Mouse (Mus musculus): Measurements from ENCODE around the gene Nadk. TPM values are rescaled to one million over a fixed set of nuclear protein-coding genes. Genes with fewer than 3 reads are reported as not detected.

Gene Nadk
- polyA plus RNA-seq, 1 experiment from 2014 or later, result 84.5 TPM

- no peaks in the 10 kb centered on the region for H3K27me3 ChIP-seq
Measured at GRCm38 (mm10) chr4:155573155-155573554, 11.0 kb downstream of the Nadk start.

GRCm38 (mm10) chr4:155573876-155574275 is 11.7 kb downstream of the Nadk start:
- no peak overlapping the region for H3K9ac ChIP-seq
- 96% methylated on average over 9 of the region's 9 CpGs for WGBS

More at GRCm38 (mm10) chr4:155573155-155573554, 11.0 kb downstream of the Nadk start:
- H3K36me3 ChIP-seq, result peaks cover 20% of the 10 kb centered on the region
- H3K4me3 ChIP-seq, result no peak overlapping the region
- no peaks in the 10 kb centered on the region for H3K9me3 ChIP-seq
- no peak overlapping the region for H3K27ac ChIP-seq
- H3K4me1 ChIP-seq (replicated peaks), result 0 out of 2 replicates have a peak, but pooled peaks cover 4% of the 10 kb centered on the region
- WGBS, result 97% methylated on average over 2 of the region's 2 CpGs
- H3K9ac ChIP-seq, result no peak overlapping the region
- H3K4me2 ChIP-seq, result no peak overlapping the region
- ATAC-seq (ENCODE audit: low FRiP score), result no peak

GRCm38 (mm10) chr4:155574931-155575330 is 12.8 kb downstream of the Nadk start:
- Histone ChIP-seq H3K27me3 (no peaks in the 10 kb centered on the region), H3K9ac (no peak overlapping the region), H3K27ac (no peak overlapping the region), H3K4me2 (no peak overlapping the region), H3K4me3 (no peak overlapping the region), H3K9me3 (no peaks in the 10 kb centered on the region), H3K4me1 (replicated peaks) (0 out of 2 replicates have a peak, but pooled peaks cover 4% of the 10 kb centered on the region), H3K36me3 (peaks cover 38% of the 10 kb centered on the region)
- no peak for ATAC-seq (ENCODE audit: low FRiP score)
- 89% methylated on average over 11 of the region's 11 CpGs for WGBS

More at GRCm38 (mm10) chr4:155573876-155574275, 11.7 kb downstream of the Nadk start:
- Histone ChIP-seq H3K27me3 (no peaks in the 10 kb centered on the region), H3K4me3 (no peak overlapping the region), H3K4me1 (replicated peaks) (0 out of 2 replicates have a peak, but pooled peaks cover 4% of the 10 kb centered on the region), H3K27ac (no peak overlapping the region), H3K4me2 (no peak overlapping the region), H3K36me3 (peaks cover 27% of the 10 kb centered on the region), H3K9me3 (no peaks in the 10 kb centered on the region)
- no peak for ATAC-seq (ENCODE audit: low FRiP score)

GRCm38 (mm10) chr4:155575521-155575920 is 13.3 kb downstream of the Nadk start:
- Histone ChIP-seq H3K4me3 (no peak overlapping the region), H3K9ac (no peak overlapping the region), H3K9me3 (no peaks in the 10 kb centered on the region), H3K27me3 (no peaks in the 10 kb centered on the region), H3K36me3 (peaks cover 41% of the 10 kb centered on the region), H3K27ac (no peak overlapping the region), H3K4me1 (replicated peaks) (0 out of 2 replicates have a peak, but pooled peaks cover 4% of the 10 kb centered on the region), H3K4me2 (no peak overlapping the region)
- WGBS, result 81% methylated on average over 8 of the region's 8 CpGs
- ATAC-seq (ENCODE audit: low FRiP score), result no peak

GRCm38 (mm10) chr4:155577132-155577531 is 15.0 kb downstream of the Nadk start:
- Histone ChIP-seq H3K9me3 (no peaks in the 10 kb centered on the region), H3K27ac (no peak overlapping the region), H3K4me2 (no peak overlapping the region), H3K4me3 (no peak overlapping the region), H3K27me3 (no peaks in the 10 kb centered on the region), H3K9ac (no peak overlapping the region), H3K4me1 (replicated peaks) (no peaks in the 10 kb centered on the region), H3K36me3 (peaks cover 49% of the 10 kb centered on the region)
- 96% methylated on average over 9 of the region's 9 CpGs for WGBS
- no peak for ATAC-seq (ENCODE audit: low FRiP score)

- no peak for ATAC-seq (ENCODE audit: low FRiP score)
- Histone ChIP-seq H3K27me3 (no peaks in the 10 kb centered on the region), H3K9me3 (no peaks in the 10 kb centered on the region), H3K36me3 (peaks cover 55% of the 10 kb centered on the region), H3K4me3 (no peak overlapping the region), H3K4me1 (replicated peaks) (no peaks in the 10 kb centered on the region), H3K4me2 (no peak overlapping the region), H3K27ac (no peak overlapping the region), H3K9ac (no peak overlapping the region)
- 95% methylated on average over 5 of the region's 5 CpGs for WGBS
Measured at GRCm38 (mm10) chr4:155577741-155578140, 15.6 kb downstream of the Nadk start.

GRCm38 (mm10) chr4:155578336-155579125 is 16.4 kb downstream of the Nadk start:
- no peak overlapping the region for H3K4me2 ChIP-seq
- 94% methylated on average over 7 of the region's 7 CpGs for WGBS
- H3K9ac ChIP-seq, result no peak overlapping the region
- no peaks in the 10 kb centered on the region for H3K4me1 ChIP-seq (replicated peaks)
- H3K27ac ChIP-seq, result no peak overlapping the region
- H3K36me3 ChIP-seq, result peaks cover 61% of the 10 kb centered on the region
- ATAC-seq (ENCODE audit: low FRiP score), result no peak
- no peaks in the 10 kb centered on the region for H3K27me3 ChIP-seq
- no peak overlapping the region for H3K4me3 ChIP-seq
- H3K9me3 ChIP-seq, result no peaks in the 10 kb centered on the region

GRCm38 (mm10) chr4:155580420-155580819 is 18.2 kb downstream of the Nadk start:
- Histone ChIP-seq H3K4me1 (replicated peaks) (no peaks in the 10 kb centered on the region), H3K36me3 (peaks cover 80% of the 10 kb centered on the region), H3K27me3 (no peaks in the 10 kb centered on the region), H3K4me3 (no peak overlapping the region), H3K9me3 (no peaks in the 10 kb centered on the region), H3K9ac (no peak overlapping the region), H3K4me2 (no peak overlapping the region), H3K27ac (no peak overlapping the region)
- 33% methylated on average over 1 of the region's 1 CpGs for WGBS
- no peak for ATAC-seq (ENCODE audit: low FRiP score)

GRCm38 (mm10) chr4:155582279-155582905 is 20.2 kb downstream of the Nadk start:
- WGBS, result 91% methylated on average over 6 of the region's 6 CpGs
- H3K4me1 ChIP-seq (replicated peaks), result no peaks in the 10 kb centered on the region
- no peak overlapping the region for H3K9ac ChIP-seq
- no peak overlapping the region for H3K27ac ChIP-seq
- H3K9me3 ChIP-seq, result no peaks in the 10 kb centered on the region
- ATAC-seq (ENCODE audit: low FRiP score), result no peak
- no peak overlapping the region for H3K4me3 ChIP-seq
- H3K4me2 ChIP-seq, result no peak overlapping the region
- H3K36me3 ChIP-seq, result peaks cover 87% of the 10 kb centered on the region
- H3K27me3 ChIP-seq, result no peaks in the 10 kb centered on the region

- H3K36me3 ChIP-seq, result peaks cover 69% of the 10 kb centered on the region
- no peaks in the 10 kb centered on the region for H3K27me3 ChIP-seq
- H3K4me2 ChIP-seq, result no peak overlapping the region
- H3K4me1 ChIP-seq (replicated peaks), result no peaks in the 10 kb centered on the region
- no peaks in the 10 kb centered on the region for H3K9me3 ChIP-seq
- no peak for ATAC-seq (ENCODE audit: low FRiP score)
- 88% methylated on average over 5 of the region's 5 CpGs for WGBS
- no peak overlapping the region for H3K4me3 ChIP-seq
- H3K9ac ChIP-seq, result no peak overlapping the region
- H3K27ac ChIP-seq, result no peak overlapping the region
Measured at GRCm38 (mm10) chr4:155589356-155589755, 27.2 kb downstream of the Nadk start.

GRCm38 (mm10) chr4:155591012-155591719 is 29.0 kb downstream of the Nadk start:
- peaks cover 51% of the 10 kb centered on the region for H3K36me3 ChIP-seq
- 88% methylated on average over 7 of the region's 7 CpGs for WGBS

GRCm38 (mm10) chr4:155593780-155594179 is 31.6 kb downstream of the Nadk start:
- no peak for ATAC-seq (ENCODE audit: low FRiP score)
- H3K4me3 ChIP-seq, result no peak overlapping the region
- H3K9me3 ChIP-seq, result no peaks in the 10 kb centered on the region
- H3K9ac ChIP-seq, result no peak overlapping the region
- H3K36me3 ChIP-seq, result peaks cover 25% of the 10 kb centered on the region
- no peaks in the 10 kb centered on the region for H3K27me3 ChIP-seq
- no peak overlapping the region for H3K4me2 ChIP-seq
- H3K4me1 ChIP-seq (replicated peaks), result no peaks in the 10 kb centered on the region
- H3K27ac ChIP-seq, result no peak overlapping the region
- 62% methylated on average over 1 of the region's 1 CpGs for WGBS

More at GRCm38 (mm10) chr4:155591012-155591719, 29.0 kb downstream of the Nadk start:
- Histone ChIP-seq H3K27me3 (no peaks in the 10 kb centered on the region), H3K9me3 (no peaks in the 10 kb centered on the region), H3K27ac (no peak overlapping the region), H3K9ac (no peak overlapping the region), H3K4me2 (no peak overlapping the region), H3K4me3 (no peak overlapping the region), H3K4me1 (replicated peaks) (no peaks in the 10 kb centered on the region)
- ATAC-seq (ENCODE audit: low FRiP score), result no peak
